Mouse (Mus musculus) bone marrow, adult 2 months (tissue): ENCODE measurements around the gene Arhgef10l.

Experiments used
- CTCF ChIP-seq: fragments of 200-500 bp; IDR thresholded peaks from 2 replicates; pipeline ENCODE4 v1.5.1; 2011; ENCODE audit warnings: low read length, control low read depth; ENCODE audit not compliant: control insufficient read depth, insufficient read depth
- POLR2A ChIP-seq: fragments of 200-500 bp; IDR thresholded peaks from 2 replicates; pipeline ENCODE4 v1.6.1; 2011; ENCODE audit warnings: low read depth, mild to moderate bottlenecking, control low read depth, low read length, borderline replicate concordance; ENCODE audit not compliant: control insufficient read depth

- TF ChIP-seq POLR2A, result no peak
- no peak for TF ChIP-seq CTCF
Observed at GRCm38 (mm10) chr4:140561744-140562143, 104.1 kb downstream of the Arhgef10l start.
